8 mouse cellular contexts compared by ENCODE assay signal in genomic region chr2:12418121-12418520, GRCm38 (mm10). TPM values are rescaled to one million over a fixed set of nuclear protein-coding genes. Genes with fewer than 3 reads are reported as not detected.
DNase-seq lines count a peak whose midpoint lies in the region; ATAC-seq lines count a peak whose summit lies in the region.

No protein-coding gene starts in this region.

- H3K4me1 ChIP-seq in heart, embryonic 14.5 days (ENCODE audit: control insufficient read depth in 2 of 2, insufficient read depth in 2 of 2, low read length in 2 of 2): peaks cover 3 to 8% of the 10 kb centered on the region in 2 experiments; a peak in 2 of 4 replicates
- H3K4me1 ChIP-seq in forebrain, embryonic 16.5 days (replicated peaks; ENCODE audit: control insufficient read depth, insufficient read depth, low read length): peaks cover 10% of the 10 kb centered on the region
- peaks cover 41% of the 10 kb centered on the region for H3K4me1 ChIP-seq in liver, embryonic 13.5 days (replicated peaks)
- peaks cover 10% of the 10 kb centered on the region for H3K4me1 ChIP-seq in neural tube, embryonic 12.5 days

- no peak for ATAC-seq in heart, embryonic 14.5 days (ENCODE audit: insufficient number of reproducible peaks, insufficient read depth, low FRiP score, low read depth)
- no peak for ATAC-seq in forebrain, embryonic 16.5 days
- peak; percentile 79 for ATAC-seq in liver, embryonic 13.5 days (ENCODE audit: low read depth)
- no peak for ATAC-seq in neural tube, embryonic 12.5 days (ENCODE audit: low FRiP score, low read depth)

- no peaks in the 10 kb centered on the region for H3K9me3 ChIP-seq in heart, embryonic 14.5 days (ENCODE audit: control insufficient read depth, low read length)
- H3K9me3 ChIP-seq in forebrain, embryonic 16.5 days (ENCODE audit: control insufficient read depth, low read length): no peaks in the 10 kb centered on the region
- no peaks in the 10 kb centered on the region for H3K9me3 ChIP-seq in liver, embryonic 13.5 days (replicated peaks)
- no peaks in the 10 kb centered on the region for H3K9me3 ChIP-seq in neural tube, embryonic 12.5 days

- no peaks in the 10 kb centered on the region for H3K36me3 ChIP-seq in heart, embryonic 14.5 days (ENCODE audit: control insufficient read depth, insufficient read depth, low read length)
- H3K36me3 ChIP-seq in forebrain, embryonic 16.5 days (ENCODE audit: control insufficient read depth, insufficient read depth): no peaks in the 10 kb centered on the region
- no peaks in the 10 kb centered on the region for H3K36me3 ChIP-seq in liver, embryonic 13.5 days
- H3K36me3 ChIP-seq in neural tube, embryonic 12.5 days: no peaks in the 10 kb centered on the region

- peak overlapping the region; percentile 80 to 97 for H3K4me3 ChIP-seq in heart, embryonic 14.5 days (ENCODE audit: control insufficient read depth in 1 of 2, insufficient read depth in 1 of 2, low read depth in 1 of 2, low read length in 2 of 2)
- peak overlapping the region; percentile 71 for H3K4me3 ChIP-seq in forebrain, embryonic 16.5 days (replicated peaks; ENCODE audit: low read length)
- peak overlapping the region; percentile 93 for H3K4me3 ChIP-seq in liver, embryonic 13.5 days (replicated peaks)
- H3K4me3 ChIP-seq in neural tube, embryonic 12.5 days: peak overlapping the region; percentile 88

- H3K9ac ChIP-seq in heart, embryonic 14.5 days (ENCODE audit: low read length): peak overlapping the region; percentile 81
- peak overlapping the region; percentile 74 for H3K9ac ChIP-seq in forebrain, embryonic 16.5 days (replicated peaks; ENCODE audit: low read depth, low read length)
- H3K9ac ChIP-seq in liver, embryonic 13.5 days: peak overlapping the region; percentile 93
- peak overlapping the region; percentile 79 for H3K9ac ChIP-seq in neural tube, embryonic 12.5 days

- peak overlapping the region; percentile 64 for H3K4me2 ChIP-seq in heart, embryonic 14.5 days (ENCODE audit: low read length)
- H3K4me2 ChIP-seq in forebrain, embryonic 16.5 days (ENCODE audit: low read length): peak overlapping the region; percentile 87
- H3K4me2 ChIP-seq in liver, embryonic 13.5 days: peak overlapping the region; percentile 86
- H3K4me2 ChIP-seq in neural tube, embryonic 12.5 days (replicated peaks): peak overlapping the region; percentile 86

- no peak overlapping the region for H3K27ac ChIP-seq in heart, embryonic 14.5 days (replicated peaks in 1 of 2; ENCODE audit: control insufficient read depth in 1 of 2, insufficient read depth in 1 of 2, low read depth in 2 of 2, low read length in 2 of 2)
- no peak overlapping the region for H3K27ac ChIP-seq in forebrain, embryonic 16.5 days (ENCODE audit: low read length)
- H3K27ac ChIP-seq in liver, embryonic 13.5 days: peak overlapping the region; percentile 73; the same call in 1 of the 2 replicates
- H3K27ac ChIP-seq in neural tube, embryonic 12.5 days: no peak overlapping the region

- DNase-seq in heart, adult 11 months: no peak
- DNase-seq in MEL-GATA-1-ER (ENCODE audit: extremely low read depth, low read depth): peak; percentile 12
- DNase-seq in liver, embryonic 13.5 days: peak; percentile 43
- DNase-seq in frontal cortex, postnatal 14 days (ENCODE audit: low spot score in 2 of 2): no peak
- DNase-seq in left cerebral cortex, adult 8-10 months (ENCODE audit: low spot score in 2 of 2): no peak

- whole genome bisulfite sequencing in heart, embryonic 14.5 days: 40% methylated on average over 8 of the region's 8 CpGs
- WGBS in forebrain, embryonic 16.5 days: 55% methylated on average over 8 of the region's 8 CpGs
- 26% methylated on average over 8 of the region's 8 CpGs for WGBS in liver, embryonic 13.5 days (ENCODE audit: insufficient replicate concordance)
- WGBS in neural tube, embryonic 12.5 days: 55% methylated on average over 8 of the region's 8 CpGs

- H3K27me3 ChIP-seq in heart, embryonic 14.5 days (ENCODE audit: control insufficient read depth, insufficient read depth, low read length): no peaks in the 10 kb centered on the region
- H3K27me3 ChIP-seq in forebrain, embryonic 16.5 days (replicated peaks; ENCODE audit: control insufficient read depth, insufficient read depth, low read length): no peaks in the 10 kb centered on the region
- H3K27me3 ChIP-seq in liver, embryonic 13.5 days: no peaks in the 10 kb centered on the region
- no peaks in the 10 kb centered on the region for H3K27me3 ChIP-seq in neural tube, embryonic 12.5 days (replicated peaks)

RNA-seq across cellular contexts. Expression of gene Mindy3, which starts 1.1 kb away (rescaled TPM):
- 28.0 and 29.1 TPM in 2 replicates for polyA plus RNA-seq in heart, embryonic 14.5 days (2014; fragmentation: Nextera tagmentation; extraction: Ambion mirVana)
- 40.5 and 43.4 TPM in 2 replicates for polyA plus RNA-seq in forebrain, embryonic 16.5 days (2015; fragmentation: Nextera tagmentation; extraction: Ambion mirVana)
- 21.7 and 25.2 TPM in 2 replicates for polyA plus RNA-seq in liver, embryonic 13.5 days (2015; fragmentation: Nextera tagmentation; extraction: Ambion mirVana)
- polyA plus RNA-seq in neural tube, embryonic 12.5 days (2016; fragmentation: Nextera tagmentation; extraction: Ambion mirVana): 44.3 and 52.9 TPM in 2 replicates
- total RNA-seq in left cerebral cortex, adult 8-10 months (2022): 10 to 100 TPM; 49.8 to 64.0 (median 53.7) TPM

Comparison
In these comparisons a context has a peak if more than half of its experiments do, and no peak if none do; other contexts are left out.
1. DNase-seq: peak in MEL-GATA-1-ER (single experiment) and liver, embryonic 13.5 days (single experiment); none in heart, adult 11 months (single experiment), frontal cortex, postnatal 14 days (0 of 2) and left cerebral cortex, adult 8-10 months (0 of 2).
2. Peak in every context shown above with its lines, with median percentiles within 50 percentile points of each other: H3K4me2 ChIP-seq, H3K4me3 ChIP-seq and H3K9ac ChIP-seq.